Mouse (Mus musculus) neural tube, embryonic 13.5 days (tissue): Measurements from ENCODE around the gene Vac14. TPM values are rescaled to one million over a fixed set of nuclear protein-coding genes. Genes with fewer than 3 reads are reported as not detected.

ENCODE experiments used
- ATAC-seq: fragments of 200-750 bp; cut with Nextera tagmentation; 2 replicates; pipeline ENCODE4 v1.8.0; 2017; ENCODE audit warnings: low read depth, mild to moderate bottlenecking, moderate TSS enrichment, moderate library complexity
- H3K27ac ChIP-seq: fragments of 300-500 bp; sonication (generic); replicated peaks from 2 replicates; pipeline ENCODE4 v1.5.1; 2015; ENCODE audit warnings: moderate library complexity, mild to moderate bottlenecking, inconsistent platforms
- H3K27me3 ChIP-seq: fragments of 300-500 bp; sonication (generic); 2 replicates; pipeline ENCODE4 v1.6.1; 2015; ENCODE audit warnings: mild to moderate bottlenecking, inconsistent platforms
- H3K36me3 ChIP-seq: fragments of 300-500 bp; sonication (generic); 2 replicates; pipeline ENCODE4 v1.6.1; 2015; ENCODE audit warnings: mild to moderate bottlenecking, inconsistent platforms
- H3K4me1 ChIP-seq: fragments of 300-500 bp; sonication (generic); replicated peaks from 2 replicates; pipeline ENCODE4 v1.6.1; 2015; ENCODE audit warnings: inconsistent platforms
- H3K4me2 ChIP-seq: fragments of 300-500 bp; sonication (generic); 2 replicates; pipeline ENCODE4 v1.6.1; 2015; ENCODE audit warnings: inconsistent platforms, mild to moderate bottlenecking, moderate library complexity
- H3K4me3 ChIP-seq: fragments of 300-500 bp; sonication (generic); 2 replicates; pipeline ENCODE4 v1.5.1; 2015; ENCODE audit warnings: mild to moderate bottlenecking, inconsistent platforms
- H3K9ac ChIP-seq: fragments of 300-500 bp; sonication (generic); 2 replicates; pipeline ENCODE4 v1.6.1; 2015; ENCODE audit warnings: moderate library complexity, mild to moderate bottlenecking, inconsistent platforms
- H3K9me3 ChIP-seq: fragments of 300-500 bp; sonication (generic); 2 replicates; pipeline ENCODE4 v1.6.1; 2016; ENCODE audit warnings: inconsistent platforms
- WGBS: fragments of 180-500 bp; shearing (Covaris S2); methylation state at CpG from one replicate; pipeline ENCODE4 v1.1.7; 2015; 5-methylcytosine and 5-hydroxymethylcytosine counted together
- polyA plus RNA-seq: library from polyadenylated mRNA; unstranded; fragments of >200 nt; fragmentation: Nextera tagmentation; extraction: Ambion mirVana; gene quantifications from 2 replicates; pipeline ENCODE4 v1.2.1, GENCODE M21; 2015

The Vac14 gene
- polyA plus RNA-seq = 25.2 TPM in 2 replicates

DNA sequence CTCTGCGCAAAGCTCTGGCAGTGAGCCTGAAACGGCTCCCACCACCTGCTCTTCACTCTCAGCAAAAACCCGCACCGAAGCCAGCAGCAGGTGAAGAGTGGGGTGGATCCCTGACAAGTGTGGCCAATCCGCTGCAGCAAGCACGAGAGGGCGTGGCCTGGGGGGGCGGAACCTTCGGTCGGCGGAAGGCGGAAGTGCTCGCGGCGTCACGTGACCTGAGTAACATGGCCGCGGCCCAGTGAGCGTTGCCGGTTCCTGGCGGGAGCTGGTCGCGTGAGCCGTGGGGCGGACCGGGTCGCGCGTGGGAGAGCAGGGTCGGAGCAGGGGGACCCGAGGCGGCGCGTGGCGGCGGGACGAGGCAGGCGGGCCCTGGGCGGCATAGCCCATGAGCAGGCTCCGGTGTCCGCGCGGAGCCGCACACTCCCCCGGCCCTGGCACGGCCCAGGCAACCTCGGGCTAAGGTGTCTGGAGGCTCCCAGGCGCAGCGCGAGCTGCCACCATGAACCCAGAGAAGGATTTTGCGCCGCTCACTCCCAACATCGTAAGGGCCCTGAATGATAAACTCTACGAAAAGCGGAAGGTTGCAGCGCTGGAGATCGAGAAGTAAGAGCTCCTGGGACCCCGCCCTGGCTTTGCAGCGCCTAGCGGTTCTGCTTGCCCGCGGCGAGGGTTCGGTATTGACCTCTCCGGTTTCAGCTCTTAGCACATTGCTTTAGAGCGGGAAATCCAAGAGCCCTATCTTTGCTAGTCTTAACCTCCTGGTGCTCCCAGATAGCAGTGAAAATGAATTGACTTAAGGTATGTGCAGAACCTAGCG lies at the start of gene Vac14:
Gene Vac14, plus strand, starts transcription at position 195 of the 817 bp plus-strand sequence.
- ATAC-seq = peak; percentile 97

DNA sequence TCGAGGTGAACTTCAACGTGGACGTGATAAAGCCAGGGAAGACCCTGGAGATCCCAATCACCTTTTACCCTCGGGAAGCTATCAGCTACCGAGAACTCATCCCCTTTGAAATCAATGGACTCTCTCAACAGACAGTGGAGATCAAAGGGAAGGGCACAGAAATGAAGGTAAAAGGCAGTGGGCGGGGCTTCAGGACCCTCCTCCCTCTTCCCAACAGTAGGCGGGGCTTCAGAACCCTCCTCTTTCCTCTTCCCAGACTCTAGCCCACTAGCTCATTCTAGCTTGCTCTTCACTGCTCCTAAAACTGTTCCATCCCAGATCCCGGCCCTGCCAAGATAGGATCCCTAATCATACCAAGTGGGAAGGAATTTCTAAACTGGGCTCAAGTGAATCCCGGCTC lies 25.7 kb upstream of the Vac14 start:
- Histone ChIP-seq H3K4me2 (no peak overlapping the region), H3K36me3 (no peaks in the 10 kb centered on the region)

More for the DNA sequence above, at the start of gene Vac14:
- Histone ChIP-seq H3K4me3 (peak within 1 kb of the TSS; percentile 96), H3K4me1 (peaks cover 32% of the 10 kb centered on the region), H3K36me3 (no peaks in the 10 kb centered on the region), H3K9me3 (no peaks in the 10 kb centered on the region), H3K9ac (peak within 1 kb of the TSS; percentile 85), H3K4me2 (peak within 1 kb of the TSS; percentile 95), H3K27ac (peak within 1 kb of the TSS; percentile 69), H3K27me3 (peaks cover 14% of the 10 kb centered on the region; the same call in 1 of the 2 replicates)
- WGBS = under 1% methylated on average over 67 of the region's 67 CpGs

DNA sequence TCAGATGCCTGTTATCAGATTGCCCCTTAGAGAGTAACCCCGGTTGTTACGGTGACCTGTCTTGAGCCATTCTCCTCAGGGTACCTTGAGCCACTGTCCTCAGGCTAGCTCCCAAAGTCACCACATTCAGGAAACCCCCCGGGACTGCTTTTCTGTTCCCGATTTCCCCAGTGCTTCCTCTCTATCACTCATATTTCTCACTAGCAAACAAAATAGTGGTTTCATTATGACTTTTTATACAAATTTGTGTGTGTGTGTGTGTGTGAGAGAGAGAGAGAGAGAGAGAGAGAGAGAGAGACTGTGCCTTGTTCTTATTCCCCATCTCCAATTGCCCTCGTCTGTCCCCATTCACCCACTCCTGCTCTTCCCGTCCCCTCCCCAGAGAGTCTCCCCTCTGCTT lies 24.2 kb upstream of the Vac14 start:
- Histone ChIP-seq H3K27me3 (no peaks in the 10 kb centered on the region), H3K4me3 (no peak overlapping the region), H3K9ac (no peak overlapping the region), H3K9me3 (no peaks in the 10 kb centered on the region), H3K4me2 (no peak overlapping the region), H3K4me1 (no peaks in the 10 kb centered on the region), H3K27ac (no peak overlapping the region), H3K36me3 (no peaks in the 10 kb centered on the region)
- 76% methylated on average over 6 of the region's 6 CpGs for WGBS
- no peak for ATAC-seq

More for the DNA sequence above, 25.7 kb upstream of the Vac14 start:
- Histone ChIP-seq H3K9me3 (no peaks in the 10 kb centered on the region), H3K4me1 (no peaks in the 10 kb centered on the region), H3K27ac (no peak overlapping the region), H3K9ac (no peak overlapping the region), H3K4me3 (no peak overlapping the region), H3K27me3 (no peaks in the 10 kb centered on the region)
- no peak for ATAC-seq
- WGBS = 81% methylated on average over 9 of the region's 9 CpGs

DNA sequence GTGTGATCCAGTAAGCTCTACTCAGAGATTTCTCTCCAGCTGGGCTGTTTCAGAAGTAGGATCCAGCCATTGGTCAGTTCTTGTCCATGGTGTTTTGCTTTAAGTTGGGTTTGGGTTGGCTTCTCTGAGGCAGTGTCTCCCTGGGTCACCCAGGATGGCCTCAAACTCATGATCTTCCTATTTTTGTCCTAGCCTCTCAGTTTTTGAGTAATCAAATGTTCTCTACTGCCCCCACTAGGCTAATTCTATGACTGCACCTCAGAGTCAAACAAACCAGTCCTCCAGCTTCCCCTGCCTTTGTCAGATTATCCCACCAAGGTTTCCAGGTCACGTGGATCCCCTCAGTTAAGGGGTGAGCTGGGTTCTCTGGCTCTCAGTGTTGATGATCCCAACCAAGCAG lies 13.8 kb upstream of the Vac14 start:
- Histone ChIP-seq H3K4me3 (no peak overlapping the region), H3K9ac (no peak overlapping the region), H3K27ac (no peak overlapping the region), H3K9me3 (no peaks in the 10 kb centered on the region), H3K4me1 (no peaks in the 10 kb centered on the region), H3K36me3 (no peaks in the 10 kb centered on the region), H3K4me2 (no peak overlapping the region), H3K27me3 (no peaks in the 10 kb centered on the region)
- WGBS = 6% methylated on average over 1 of the region's 1 CpGs
- no peak for ATAC-seq

DNA sequence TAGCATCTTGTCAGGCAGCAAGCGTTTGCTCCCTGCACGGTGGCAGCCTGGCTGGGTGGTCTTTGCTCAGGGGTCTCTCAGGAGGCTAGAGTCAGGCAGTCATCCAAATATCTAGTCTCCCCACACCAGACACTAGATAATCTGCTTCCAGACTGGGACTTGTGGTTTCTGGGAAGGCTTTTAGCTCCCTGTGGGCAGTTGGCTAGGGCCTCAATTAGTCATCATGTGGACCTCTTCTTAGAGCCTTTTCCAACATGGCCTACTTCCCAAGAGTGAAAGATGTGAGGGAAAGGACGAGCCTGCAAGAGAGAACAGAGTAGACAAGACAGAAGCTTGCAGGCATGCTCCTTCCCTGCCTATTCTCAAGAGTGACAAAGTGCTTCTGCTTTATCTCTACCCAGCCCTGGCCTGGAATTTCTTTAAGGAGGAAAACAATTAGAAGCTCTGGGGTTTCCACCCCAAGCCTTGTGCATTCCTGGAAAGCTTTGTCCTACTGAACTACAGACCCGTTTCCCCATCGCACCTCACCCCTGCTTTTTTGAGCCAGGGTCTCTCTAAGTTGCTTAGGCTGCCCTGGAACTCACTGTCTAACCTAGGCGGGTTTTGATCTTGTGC lies 12.9 kb upstream of the Vac14 start:
- Histone ChIP-seq H3K9me3 (no peaks in the 10 kb centered on the region), H3K4me1 (no peaks in the 10 kb centered on the region), H3K36me3 (no peaks in the 10 kb centered on the region), H3K27ac (no peak overlapping the region), H3K9ac (no peak overlapping the region), H3K4me2 (no peak overlapping the region), H3K27me3 (no peaks in the 10 kb centered on the region), H3K4me3 (no peak overlapping the region)
- WGBS = 61% methylated on average over 6 of the region's 6 CpGs
- ATAC-seq = no peak

DNA sequence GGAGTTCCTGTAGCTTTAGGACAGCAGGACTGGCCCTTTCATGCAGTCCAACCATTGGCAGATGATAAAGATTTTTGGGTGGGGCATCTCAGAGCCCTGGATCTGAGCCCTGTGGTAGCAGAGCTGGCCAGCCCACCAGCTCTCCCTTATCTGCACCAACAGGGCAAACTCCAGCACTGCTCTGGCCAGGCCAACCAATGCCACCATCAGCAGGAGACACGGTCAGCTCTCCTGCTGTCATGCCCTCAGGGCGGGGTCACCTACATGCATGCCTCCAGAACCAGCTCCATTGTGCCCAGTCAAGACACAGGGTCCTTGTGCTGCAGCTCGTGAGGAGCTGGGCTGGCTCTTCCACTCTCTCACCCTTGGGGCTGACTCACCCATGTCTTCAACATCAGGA lies 2.7 kb upstream of the Vac14 start:
- H3K4me2 ChIP-seq = no peak overlapping the region
- H3K36me3 ChIP-seq = no peaks in the 10 kb centered on the region
- ATAC-seq = no peak
- H3K9me3 ChIP-seq = no peaks in the 10 kb centered on the region
- peaks cover 24% of the 10 kb centered on the region for H3K4me1 ChIP-seq
- H3K27me3 ChIP-seq = peaks cover 14% of the 10 kb centered on the region; the same call in 1 of the 2 replicates
- WGBS = 71% methylated on average over 3 of the region's 3 CpGs
- no peak overlapping the region for H3K27ac ChIP-seq
- H3K9ac ChIP-seq = no peak overlapping the region
- no peak overlapping the region for H3K4me3 ChIP-seq

DNA sequence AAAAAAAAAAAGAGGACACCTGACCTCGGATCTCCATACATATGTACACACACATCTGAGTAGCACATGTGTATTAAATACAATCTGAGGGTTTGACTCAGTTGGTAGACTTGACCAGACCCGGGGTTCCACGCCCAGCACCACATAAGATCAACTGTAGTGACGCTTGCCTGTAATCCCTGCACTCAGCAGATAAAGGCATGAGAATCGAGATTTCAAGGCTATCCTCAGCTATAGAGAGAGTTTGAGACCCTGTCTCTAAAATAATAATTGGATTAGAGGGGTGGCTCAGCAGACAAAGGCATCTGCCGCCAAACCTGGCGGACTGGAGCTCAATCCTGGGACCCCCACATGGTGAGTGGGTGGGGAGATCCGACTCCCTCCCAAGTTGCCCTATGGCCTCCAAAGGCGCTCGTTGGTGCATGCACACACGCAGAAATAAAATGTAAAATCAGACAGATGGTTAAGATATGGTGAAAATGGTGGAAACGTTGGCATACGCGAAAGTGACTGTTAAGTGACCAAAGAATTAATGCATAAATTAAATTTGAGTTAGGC lies 505 bp upstream of the Vac14 start:
- peak; percentile 49 for ATAC-seq

DNA sequence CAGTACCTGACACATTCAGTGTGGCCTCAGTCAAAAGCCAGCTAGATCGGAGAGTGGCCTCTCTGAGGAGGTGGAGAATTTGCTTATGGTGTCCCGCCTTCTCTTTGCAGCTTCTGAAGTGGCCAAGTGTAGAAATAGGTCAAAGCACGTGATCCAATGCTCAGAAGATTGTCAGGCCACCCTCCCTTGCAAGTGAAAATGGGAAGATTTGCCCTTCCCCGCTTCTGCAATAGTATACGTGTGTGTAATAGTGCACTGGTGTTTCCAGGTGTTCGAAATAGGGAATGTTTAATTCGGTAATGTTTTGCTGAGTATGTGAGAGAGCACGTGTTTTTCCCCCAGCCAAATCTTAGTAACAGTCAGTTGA lies 806 bp downstream of the Vac14 start:
- H3K9me3 ChIP-seq = no peaks in the 10 kb centered on the region
- H3K4me3 ChIP-seq = peak overlapping the region; percentile 96
- peaks cover 14% of the 10 kb centered on the region; the same call in 1 of the 2 replicates for H3K27me3 ChIP-seq
- no peak for ATAC-seq
- no peaks in the 10 kb centered on the region for H3K36me3 ChIP-seq
- no peak overlapping the region for H3K27ac ChIP-seq
- 29% methylated on average over 8 of the region's 8 CpGs for WGBS
- peak overlapping the region; percentile 95 for H3K4me2 ChIP-seq
- H3K9ac ChIP-seq = peak overlapping the region; percentile 85
- H3K4me1 ChIP-seq = peaks cover 32% of the 10 kb centered on the region

More for the DNA sequence above, 505 bp upstream of the Vac14 start:
- 25% methylated on average over 14 of the region's 14 CpGs for WGBS
- H3K36me3 ChIP-seq = no peaks in the 10 kb centered on the region
- peak overlapping the region; percentile 95 for H3K4me2 ChIP-seq
- peaks cover 14% of the 10 kb centered on the region; the same call in 1 of the 2 replicates for H3K27me3 ChIP-seq
- peak overlapping the region; percentile 96 for H3K4me3 ChIP-seq
- H3K4me1 ChIP-seq = peaks cover 32% of the 10 kb centered on the region
- H3K9me3 ChIP-seq = no peaks in the 10 kb centered on the region
- H3K27ac ChIP-seq = peak overlapping the region; percentile 69
- H3K9ac ChIP-seq = peak overlapping the region; percentile 85

DNA sequence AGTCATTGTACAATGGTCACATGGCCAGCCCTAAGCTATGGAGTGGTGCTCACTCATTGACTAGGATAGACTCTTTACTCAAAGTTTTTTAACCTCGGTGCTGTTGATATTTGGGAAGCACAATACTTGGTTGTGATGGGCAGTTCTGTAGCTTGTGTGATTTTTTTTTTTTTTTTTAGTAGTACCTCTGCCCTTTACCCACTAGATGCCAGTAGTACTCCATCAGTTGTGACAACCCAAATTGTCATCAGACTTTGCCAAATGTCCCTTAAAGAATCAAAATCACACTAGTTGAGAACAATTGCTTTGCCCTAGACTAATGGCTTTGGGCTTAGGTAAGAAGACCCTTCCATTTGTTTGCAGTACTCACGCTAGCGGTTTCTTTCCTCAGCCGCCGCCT lies 1.5 kb downstream of the Vac14 start:
- Histone ChIP-seq H3K4me2 (peak overlapping the region; percentile 95), H3K4me1 (peaks cover 32% of the 10 kb centered on the region), H3K9me3 (no peaks in the 10 kb centered on the region), H3K4me3 (peak overlapping the region; percentile 96; the same call in 1 of the 2 replicates), H3K9ac (no peak overlapping the region), H3K36me3 (no peaks in the 10 kb centered on the region), H3K27ac (no peak overlapping the region), H3K27me3 (peaks cover 14% of the 10 kb centered on the region; the same call in 1 of the 2 replicates)
- no peak for ATAC-seq
- WGBS = 92% methylated on average over 5 of the region's 5 CpGs

DNA sequence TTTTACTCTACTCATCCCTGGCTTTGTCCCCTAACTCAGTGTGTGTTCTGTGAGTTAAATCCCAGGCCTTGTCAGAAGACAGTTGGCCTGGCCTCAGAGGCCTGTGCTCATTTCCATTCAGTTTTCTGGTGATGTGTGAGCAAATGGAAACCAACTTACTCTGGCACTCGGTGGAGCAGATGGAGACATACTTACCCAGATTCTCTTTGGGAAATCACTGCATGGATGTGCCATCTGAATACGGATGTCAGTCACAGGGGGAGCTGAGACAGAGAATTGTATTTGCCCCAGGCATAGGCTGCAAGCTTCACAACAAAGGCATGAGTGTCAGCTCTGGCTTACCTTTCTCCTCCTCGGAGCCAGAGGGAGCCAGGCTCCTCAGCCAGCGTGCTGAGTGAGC lies 8.0 kb downstream of the Vac14 start:
- no peak overlapping the region for H3K4me3 ChIP-seq
- no peak overlapping the region for H3K4me2 ChIP-seq
- 63% methylated on average over 4 of the region's 4 CpGs for WGBS
- no peaks in the 10 kb centered on the region for H3K27me3 ChIP-seq
- no peaks in the 10 kb centered on the region for H3K9me3 ChIP-seq
- H3K9ac ChIP-seq = no peak overlapping the region
- H3K27ac ChIP-seq = no peak overlapping the region
- 0 out of 2 replicates have a peak, but pooled peaks cover under 1% of the 10 kb centered on the region for H3K4me1 ChIP-seq
- ATAC-seq = no peak
- no peaks in the 10 kb centered on the region for H3K36me3 ChIP-seq

DNA sequence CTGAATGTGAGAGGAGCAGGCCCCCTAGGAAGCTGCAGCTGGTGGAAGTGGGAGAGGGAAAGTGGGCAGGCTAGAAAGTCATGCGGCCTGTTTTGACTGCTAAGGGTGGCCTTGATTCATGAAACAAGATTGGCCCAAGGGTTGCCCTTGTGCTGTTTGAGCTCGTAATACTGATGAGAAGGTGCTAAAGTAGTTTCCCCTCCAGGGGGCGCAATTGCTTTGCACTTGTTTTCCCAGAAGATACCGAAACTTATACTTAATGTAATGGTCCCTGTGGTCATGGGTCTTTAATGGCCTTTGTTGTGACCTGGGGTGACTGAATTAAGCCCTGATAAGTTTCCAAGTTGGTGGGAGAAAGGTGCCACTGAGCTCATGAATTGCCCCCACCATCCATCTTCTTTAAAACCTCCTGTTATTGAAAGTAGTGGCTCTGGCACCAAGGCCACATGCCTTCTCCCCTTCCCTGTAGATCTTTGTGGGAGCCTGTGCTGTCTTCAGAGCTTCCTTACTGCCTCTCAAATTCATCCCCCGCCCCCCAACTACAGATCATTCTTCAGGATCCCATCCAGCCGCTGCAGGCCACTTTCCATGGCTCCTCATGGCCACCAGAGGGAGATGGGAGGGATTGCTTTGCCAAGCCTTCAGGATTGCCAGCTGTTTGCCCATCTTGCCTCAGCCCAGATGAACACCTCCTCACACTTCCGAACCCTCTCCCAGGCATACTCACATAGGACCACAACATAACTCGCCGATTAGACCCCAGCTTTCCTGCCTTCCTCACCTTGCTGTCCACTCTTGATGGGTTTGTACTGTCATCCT lies 11.1 kb downstream of the Vac14 start:
- Histone ChIP-seq H3K4me3 (no peak overlapping the region), H3K4me2 (no peak overlapping the region), H3K4me1 (no peaks in the 10 kb centered on the region), H3K9me3 (no peaks in the 10 kb centered on the region), H3K36me3 (peaks cover 29% of the 10 kb centered on the region), H3K27me3 (no peaks in the 10 kb centered on the region), H3K9ac (no peak overlapping the region), H3K27ac (no peak overlapping the region)
- no peak; the same call in 1 of the 2 replicates for ATAC-seq
- 68% methylated on average over 9 of the region's 9 CpGs for WGBS
